Mouse (Mus musculus) kidney, adult 18-20 months (tissue): ENCODE measurements around the gene Rere.

Source experiments
- DNase-seq: peaks from one replicate; pipeline ENCODE4 v3.0.0; 2021

Rere gene

GRCm38 (mm10) chr4:150281018-150281761, at the start of gene Rere:
Gene Rere (plus strand): TSS chr4:150281646.
- DNase-seq: peak; percentile 99

- DNase-seq: no peak
These were observed 49.6 kb upstream of the Rere start for GRCm38 (mm10) chr4:150231871-150232270.

- no peak for DNase-seq
These were observed 46.7 kb upstream of the Rere start for GRCm38 (mm10) chr4:150234599-150235327.

GRCm38 (mm10) chr4:150235585-150235984, 45.9 kb upstream of the Rere start:
- no peak for DNase-seq

GRCm38 (mm10) chr4:150236031-150236430, 45.4 kb upstream of the Rere start:
- no peak for DNase-seq

GRCm38 (mm10) chr4:150236521-150237481, 44.6 kb upstream of the Rere start, which contains the start of gene Eno1:
Gene Eno1 (plus strand): TSS chr4:150236721.
- DNase-seq: peak; percentile 98

GRCm38 (mm10) chr4:150237636-150238361, 43.6 kb upstream of the Rere start:
- DNase-seq: peak; percentile 42

GRCm38 (mm10) chr4:150238433-150239086, 42.9 kb upstream of the Rere start:
- peak; percentile 40 for DNase-seq

GRCm38 (mm10) chr4:150239087-150239480, 42.4 kb upstream of the Rere start:
- DNase-seq: no peak

GRCm38 (mm10) chr4:150239503-150239902, 41.9 kb upstream of the Rere start:
- no peak for DNase-seq

GRCm38 (mm10) chr4:150239951-150240368, 41.5 kb upstream of the Rere start:
- DNase-seq: peak; percentile 82

GRCm38 (mm10) chr4:150240381-150240886, 41.0 kb upstream of the Rere start:
- DNase-seq: no peak

- DNase-seq: no peak
These were observed 39.7 kb upstream of the Rere start for GRCm38 (mm10) chr4:150241708-150242107.

GRCm38 (mm10) chr4:150242745-150243144, 38.7 kb upstream of the Rere start:
- no peak for DNase-seq

- no peak for DNase-seq
These were observed 35.6 kb upstream of the Rere start for GRCm38 (mm10) chr4:150245876-150246275.

GRCm38 (mm10) chr4:150248009-150248408, 33.4 kb upstream of the Rere start:
- peak; percentile 76 for DNase-seq

- no peak for DNase-seq
These were observed 32.5 kb upstream of the Rere start for GRCm38 (mm10) chr4:150248917-150249316.

GRCm38 (mm10) chr4:150249731-150250270, 31.6 kb upstream of the Rere start:
- no peak for DNase-seq

GRCm38 (mm10) chr4:150250549-150251422, 30.7 kb upstream of the Rere start:
- DNase-seq: peak; percentile 64

GRCm38 (mm10) chr4:150254416-150254815, 27.0 kb upstream of the Rere start:
- DNase-seq: no peak
